Mouse (Mus musculus): Measurements from ENCODE around the gene Slc7a1.

GRCm38 (mm10) chr5:148393316-148393715, 6.4 kb downstream of the Slc7a1 start:
- TF ChIP-seq CTCF (IDR thresholded peaks at IDR 0.05; ENCODE audit: extremely low read depth, insufficient read depth, low read length): no peak
- no peak for TF ChIP-seq POLR2A (IDR thresholded peaks at IDR 0.05; ENCODE audit: extremely low read depth, insufficient read depth, low read length)
